Mouse (Mus musculus) hindbrain, embryonic 15.5 days (tissue): ENCODE measurements around the gene Erg. TPM values are rescaled to one million over a fixed set of nuclear protein-coding genes. Genes with fewer than 3 reads are reported as not detected.
A peak's percentile ranks its signal among the peaks of the same experiment; 100 is the strongest.

Experiments
- ATAC-seq: fragments of 200-750 bp; cut with Nextera tagmentation; 2 replicates; pipeline ENCODE4 v1.8.0; 2017; ENCODE audit warnings: low read depth, moderate number of reproducible peaks, moderate TSS enrichment; ENCODE audit not compliant: low FRiP score
- H3K27ac ChIP-seq: fragments of 300-500 bp; sonication (generic); replicated peaks from 2 replicates; pipeline ENCODE4 v1.5.1; 2015; ENCODE audit warnings: mild to moderate bottlenecking, inconsistent platforms
- H3K27me3 ChIP-seq: fragments of 300-500 bp; sonication (generic); 2 replicates; pipeline ENCODE4 v1.6.1; 2015; ENCODE audit warnings: control low read depth, inconsistent platforms
- H3K36me3 ChIP-seq: fragments of 300-500 bp; sonication (generic); 2 replicates; pipeline ENCODE4 v1.6.1; 2015; ENCODE audit warnings: control low read depth, inconsistent platforms
- H3K4me1 ChIP-seq: fragments of 300-500 bp; sonication (generic); replicated peaks from 2 replicates; pipeline ENCODE4 v1.6.1; 2015; ENCODE audit warnings: control low read depth, inconsistent platforms
- H3K4me2 ChIP-seq: fragments of 300-500 bp; sonication (generic); 2 replicates; pipeline ENCODE4 v1.6.1; 2015; ENCODE audit warnings: moderate library complexity, mild to moderate bottlenecking, inconsistent platforms
- H3K4me3 ChIP-seq: fragments of 300-500 bp; sonication (generic); 2 replicates; pipeline ENCODE4 v1.5.1; 2015; ENCODE audit warnings: mild to moderate bottlenecking, inconsistent platforms
- H3K9ac ChIP-seq: fragments of 300-500 bp; sonication (generic); 2 replicates; pipeline ENCODE4 v1.6.1; 2015; ENCODE audit warnings: inconsistent platforms
- H3K9me3 ChIP-seq: fragments of 300-500 bp; sonication (generic); 2 replicates; pipeline ENCODE4 v1.6.1; 2016; ENCODE audit warnings: control low read depth, inconsistent platforms
- WGBS: fragments of 180-500 bp; shearing (Covaris S2); methylation state at CpG from one replicate; pipeline ENCODE4 v1.1.7; 2015; 5-methylcytosine and 5-hydroxymethylcytosine counted together
- polyA plus RNA-seq: library from polyadenylated mRNA; unstranded; fragments of >200 nt; fragmentation: Nextera tagmentation; extraction: Ambion mirVana; gene quantifications from 2 replicates; pipeline ENCODE4 v1.2.1, GENCODE M21; 2015

Erg gene
- polyA plus RNA-seq, 1 experiment from 2014 or later: 2.6 TPM

DNA sequence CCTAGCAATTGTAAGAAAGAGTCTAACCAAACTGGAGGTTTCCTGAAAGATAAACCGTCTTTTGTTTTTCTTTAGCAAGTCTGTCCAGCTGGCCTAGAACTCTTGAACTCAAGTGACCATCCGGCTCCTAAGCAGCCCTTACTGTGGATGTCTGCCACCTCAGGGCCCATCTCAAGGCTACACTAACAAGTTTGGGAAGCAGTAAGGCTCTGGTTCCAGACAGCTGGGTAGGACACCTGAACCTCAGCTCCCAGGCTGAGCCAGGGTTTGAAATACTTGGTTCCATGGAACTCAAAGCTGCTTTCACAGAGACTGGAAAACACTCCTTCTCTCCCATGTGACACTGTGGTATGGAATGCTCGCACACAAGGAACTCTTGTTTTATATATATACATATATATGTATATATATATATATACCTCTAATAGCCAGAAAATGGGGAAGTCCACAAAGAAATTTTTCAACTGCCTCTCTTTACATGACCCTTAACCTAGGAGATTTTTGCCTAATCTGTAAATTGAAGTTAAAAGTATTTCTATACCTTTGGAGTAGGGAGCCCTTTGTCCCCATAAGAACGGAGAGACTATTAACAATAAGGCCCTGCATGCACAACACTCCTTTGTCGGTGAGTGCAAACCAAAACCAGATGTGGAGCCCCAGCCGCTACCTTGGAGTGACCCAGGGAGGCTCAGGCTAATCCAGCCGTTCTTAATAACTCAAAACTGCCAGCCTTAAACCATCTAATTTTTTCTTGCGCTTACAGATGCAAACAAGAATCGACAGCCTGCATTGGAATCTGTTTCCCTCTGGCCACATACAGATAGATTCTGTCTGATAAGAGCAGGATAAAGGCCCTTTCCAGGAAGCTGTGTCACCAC, 116.9 kb downstream of the Erg start:
- no peaks in the 10 kb centered on the region for H3K36me3 ChIP-seq
- H3K27ac ChIP-seq: no peak overlapping the region
- H3K9me3 ChIP-seq: no peaks in the 10 kb centered on the region
- no peaks in the 10 kb centered on the region for H3K27me3 ChIP-seq
- H3K4me2 ChIP-seq: no peak overlapping the region
- H3K4me1 ChIP-seq: no peaks in the 10 kb centered on the region; the same call in 1 of the 2 replicates
- no peak for ATAC-seq
- WGBS: 74% methylated on average over 9 of the region's 9 CpGs
- no peak overlapping the region for H3K9ac ChIP-seq
- H3K4me3 ChIP-seq: no peak overlapping the region

DNA sequence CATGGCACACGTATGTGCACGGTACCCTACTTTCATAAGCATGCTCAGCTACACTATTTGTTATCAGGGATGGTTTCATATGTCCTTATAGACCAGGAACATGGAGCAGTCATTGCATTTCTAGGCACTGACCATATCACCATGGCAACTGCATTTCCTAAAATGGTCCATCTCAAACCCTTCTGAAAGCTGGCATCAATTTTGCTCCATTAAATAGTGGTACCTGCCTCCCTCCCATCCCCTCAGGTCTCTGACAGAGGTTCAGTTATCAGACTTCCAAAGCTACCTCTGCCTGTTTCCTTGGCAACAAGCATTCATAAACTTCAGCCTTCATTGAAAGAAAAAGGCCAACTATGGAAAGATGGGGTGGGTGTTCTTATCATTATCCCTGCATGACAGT, 118.5 kb downstream of the Erg start:
- H3K9ac ChIP-seq: no peak overlapping the region
- no peaks in the 10 kb centered on the region for H3K9me3 ChIP-seq
- no peak overlapping the region for H3K4me3 ChIP-seq
- H3K4me1 ChIP-seq: no peaks in the 10 kb centered on the region; the same call in 1 of the 2 replicates
- ATAC-seq: no peak
- H3K36me3 ChIP-seq: no peaks in the 10 kb centered on the region
- 93% methylated on average over 2 of the region's 2 CpGs for WGBS
- no peak overlapping the region for H3K4me2 ChIP-seq
- H3K27ac ChIP-seq: no peak overlapping the region
- H3K27me3 ChIP-seq: no peaks in the 10 kb centered on the region

DNA sequence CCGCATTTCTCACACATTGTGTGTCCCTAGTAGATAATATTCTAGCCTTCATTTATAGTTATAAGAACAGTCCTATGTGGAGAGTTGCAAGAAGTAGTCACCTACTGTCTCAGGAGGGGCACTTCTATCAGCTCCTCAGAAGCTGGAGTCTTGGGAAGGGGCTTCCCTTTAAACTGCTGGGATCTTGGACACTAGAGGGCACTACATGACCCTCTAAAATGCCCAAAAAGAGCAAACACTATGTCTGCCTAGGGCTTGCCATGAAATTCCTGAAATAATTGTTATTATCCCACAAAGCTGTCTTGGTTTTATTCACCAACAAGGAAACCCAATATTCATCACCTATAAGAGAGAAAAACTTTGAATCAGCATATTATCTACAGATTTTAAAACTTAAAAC, 119.8 kb downstream of the Erg start:
- H3K36me3 ChIP-seq: no peaks in the 10 kb centered on the region
- no peak overlapping the region for H3K4me2 ChIP-seq
- no peaks in the 10 kb centered on the region; the same call in 1 of the 2 replicates for H3K4me1 ChIP-seq
- no peak overlapping the region for H3K27ac ChIP-seq
- H3K27me3 ChIP-seq: no peaks in the 10 kb centered on the region
- H3K9ac ChIP-seq: no peak overlapping the region
- WGBS: 90% methylated on average over 1 of the region's 1 CpGs
- no peaks in the 10 kb centered on the region for H3K9me3 ChIP-seq
- ATAC-seq: no peak
- no peak overlapping the region for H3K4me3 ChIP-seq

DNA sequence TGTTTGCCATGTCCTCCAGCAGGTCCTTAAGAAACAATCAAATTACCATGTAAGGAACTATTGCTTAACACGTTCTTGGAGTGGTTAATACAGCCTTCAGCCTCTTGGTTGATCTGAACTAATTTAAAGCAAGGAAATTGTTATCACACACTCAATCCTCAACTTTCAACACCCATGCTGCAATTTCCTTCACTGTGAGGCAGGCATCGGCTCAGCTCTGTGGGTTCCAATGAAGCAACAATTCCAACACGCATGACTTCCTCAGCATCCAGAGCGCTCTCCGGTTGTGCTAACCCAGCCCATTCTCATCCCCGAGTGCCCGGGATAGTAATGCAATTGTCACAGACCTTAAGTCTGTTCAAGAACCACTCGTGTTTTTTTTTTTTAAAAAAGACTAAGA, 121.8 kb downstream of the Erg start:
- H3K4me1 ChIP-seq: no peaks in the 10 kb centered on the region; the same call in 1 of the 2 replicates
- H3K27me3 ChIP-seq: no peaks in the 10 kb centered on the region
- WGBS: 62% methylated on average over 8 of the region's 8 CpGs
- no peak overlapping the region for H3K4me3 ChIP-seq
- H3K9ac ChIP-seq: no peak overlapping the region
- H3K27ac ChIP-seq: no peak overlapping the region
- H3K36me3 ChIP-seq: no peaks in the 10 kb centered on the region
- H3K4me2 ChIP-seq: no peak overlapping the region
- H3K9me3 ChIP-seq: no peaks in the 10 kb centered on the region
- no peak for ATAC-seq

DNA sequence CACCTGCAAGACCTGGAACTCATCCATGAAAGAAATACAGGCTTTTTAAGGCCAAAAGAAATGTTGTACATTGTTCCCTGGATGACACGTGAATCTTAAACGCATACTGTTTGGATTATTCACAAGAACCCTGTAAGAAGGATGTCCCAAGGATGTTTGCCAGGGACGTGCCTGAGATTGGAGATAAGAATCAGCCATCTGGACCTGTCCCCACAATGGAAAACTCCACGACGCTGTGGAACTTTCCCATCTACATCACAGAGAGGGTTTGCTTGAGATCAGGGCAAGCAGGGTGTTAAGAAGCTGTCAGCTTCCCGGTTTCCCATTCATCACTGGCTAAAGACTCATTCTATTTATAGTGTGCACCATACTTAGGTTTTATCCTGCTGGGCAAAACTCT, 122.6 kb downstream of the Erg start:
- Histone ChIP-seq H3K9ac (no peak overlapping the region), H3K4me2 (no peak overlapping the region), H3K9me3 (no peaks in the 10 kb centered on the region), H3K4me1 (no peaks in the 10 kb centered on the region; the same call in 1 of the 2 replicates), H3K27me3 (no peaks in the 10 kb centered on the region), H3K36me3 (no peaks in the 10 kb centered on the region), H3K27ac (no peak overlapping the region), H3K4me3 (no peak overlapping the region)
- ATAC-seq: no peak
- 58% methylated on average over 6 of the region's 6 CpGs for WGBS

DNA sequence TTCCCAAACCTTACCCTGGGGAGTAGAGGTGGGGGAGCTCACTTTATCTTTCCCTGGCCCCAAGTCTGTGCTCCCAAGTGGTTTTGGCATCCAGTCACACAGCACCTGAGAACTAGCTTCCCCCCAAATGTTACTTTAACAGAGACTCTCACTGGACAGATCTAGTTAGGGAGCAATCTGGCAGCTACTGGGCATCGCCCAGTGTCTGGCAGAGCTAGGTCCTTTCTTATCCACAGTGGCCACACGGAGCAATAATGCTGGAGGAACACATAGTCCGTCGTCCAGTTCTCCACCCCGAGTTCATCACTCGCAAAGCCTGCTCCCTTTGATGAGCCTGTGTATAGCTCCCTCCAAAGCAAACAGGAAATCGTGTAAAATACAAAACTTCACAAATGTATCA, 124.5 kb downstream of the Erg start:
- no peak for ATAC-seq
- 89% methylated on average over 7 of the region's 7 CpGs for WGBS
- Histone ChIP-seq H3K4me3 (no peak overlapping the region), H3K27ac (no peak overlapping the region), H3K9ac (no peak overlapping the region), H3K9me3 (no peaks in the 10 kb centered on the region), H3K27me3 (no peaks in the 10 kb centered on the region), H3K36me3 (no peaks in the 10 kb centered on the region), H3K4me2 (no peak overlapping the region), H3K4me1 (no peaks in the 10 kb centered on the region)

DNA sequence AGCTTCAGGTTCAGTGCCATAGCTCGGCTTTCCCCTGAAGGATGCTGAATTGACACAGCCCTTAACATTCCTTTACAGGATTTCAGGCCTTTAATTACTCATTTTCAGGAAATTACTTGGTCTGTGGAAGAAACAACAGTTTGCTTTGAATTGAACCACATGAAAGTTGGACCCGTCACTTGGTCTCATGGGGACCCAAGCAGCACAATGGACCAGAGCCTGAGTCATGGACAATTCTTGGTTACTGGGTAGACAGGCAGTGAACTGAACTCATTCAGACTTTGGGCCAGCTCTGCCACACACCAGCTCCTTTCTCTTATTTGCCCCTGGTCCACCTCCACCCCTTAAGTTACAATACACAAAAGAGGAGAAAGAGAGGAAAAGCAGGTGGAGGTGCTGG, 126.1 kb downstream of the Erg start:
- Histone ChIP-seq H3K4me3 (no peak overlapping the region), H3K4me1 (no peaks in the 10 kb centered on the region)
- WGBS: 80% methylated on average over 2 of the region's 2 CpGs

DNA sequence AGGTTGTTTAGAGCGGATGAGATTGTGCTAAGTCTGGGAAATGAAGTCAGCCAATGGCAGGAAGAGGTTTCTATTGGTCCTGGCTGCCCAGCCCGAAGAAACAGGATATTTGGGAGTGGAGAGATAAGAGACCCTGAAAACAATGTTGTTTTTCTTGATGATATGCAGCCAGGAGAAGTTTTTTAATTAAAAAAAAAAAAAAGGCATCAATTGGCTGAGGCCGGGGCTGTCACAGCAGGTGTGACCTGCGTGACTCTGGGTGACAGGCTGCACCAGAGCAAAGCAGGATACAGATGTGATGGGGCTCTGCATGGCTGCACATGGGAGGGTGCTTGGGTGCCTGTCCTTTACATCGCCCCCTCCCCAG, 127.1 kb downstream of the Erg start:
- Histone ChIP-seq H3K4me3 (no peak overlapping the region), H3K4me1 (no peaks in the 10 kb centered on the region), H3K4me2 (no peak overlapping the region), H3K36me3 (no peaks in the 10 kb centered on the region), H3K27ac (no peak overlapping the region), H3K9ac (no peak overlapping the region), H3K9me3 (no peaks in the 10 kb centered on the region), H3K27me3 (no peaks in the 10 kb centered on the region)
- ATAC-seq: no peak
- WGBS: 74% methylated on average over 5 of the region's 5 CpGs

More for the DNA sequence above, 126.1 kb downstream of the Erg start:
- H3K36me3 ChIP-seq: no peaks in the 10 kb centered on the region
- no peak for ATAC-seq
- no peaks in the 10 kb centered on the region for H3K27me3 ChIP-seq
- no peak overlapping the region for H3K27ac ChIP-seq
- no peak overlapping the region for H3K9ac ChIP-seq
- no peak overlapping the region for H3K4me2 ChIP-seq
- no peaks in the 10 kb centered on the region for H3K9me3 ChIP-seq

DNA sequence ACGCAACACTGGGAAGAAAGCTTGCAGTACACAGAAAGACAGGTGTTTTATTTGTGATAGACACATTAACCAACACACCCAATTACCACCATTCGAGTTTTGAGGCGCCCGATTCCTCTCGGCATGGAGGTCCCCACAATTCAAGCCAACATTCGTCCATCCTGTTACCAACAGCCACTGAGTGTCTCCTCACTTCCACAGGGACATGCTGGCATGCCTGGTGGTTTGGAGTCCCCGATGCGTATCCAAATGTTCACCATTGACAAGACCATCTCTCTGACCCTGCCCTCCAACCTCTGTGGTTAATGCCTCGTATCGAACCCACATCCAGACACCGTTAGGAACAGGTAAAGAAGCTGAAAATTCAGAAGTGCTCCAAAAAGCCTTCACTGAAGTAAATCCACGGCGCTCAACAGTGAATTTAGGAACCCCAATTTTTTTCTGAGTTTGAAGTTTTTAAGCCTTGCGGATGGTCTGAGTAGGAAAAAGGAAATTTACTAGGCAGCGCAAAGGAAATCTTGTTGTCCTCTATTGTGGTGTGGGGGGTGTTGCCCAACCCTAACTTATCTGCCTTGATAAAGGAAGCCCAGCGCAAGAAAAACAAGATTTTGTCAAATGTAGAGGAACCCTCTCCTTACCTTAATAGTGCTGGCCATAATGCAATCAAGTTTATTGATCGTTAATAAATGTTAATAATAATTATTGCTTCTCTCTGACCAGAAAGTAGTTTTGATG, 127.6 kb downstream of the Erg start:
- H3K4me1 ChIP-seq: no peaks in the 10 kb centered on the region
- H3K9me3 ChIP-seq: no peaks in the 10 kb centered on the region
- no peaks in the 10 kb centered on the region for H3K27me3 ChIP-seq
- 0 out of 2 replicates have a peak overlapping the region, but pooled peaks have one; percentile 1 for H3K4me3 ChIP-seq
- 91% methylated on average over 17 of the region's 17 CpGs for WGBS
- H3K27ac ChIP-seq: 0 out of 2 replicates have a peak overlapping the region, but pooled peaks have one; percentile 8
- no peak for ATAC-seq
- no peak overlapping the region for H3K9ac ChIP-seq
- no peak overlapping the region for H3K4me2 ChIP-seq
- no peaks in the 10 kb centered on the region for H3K36me3 ChIP-seq

DNA sequence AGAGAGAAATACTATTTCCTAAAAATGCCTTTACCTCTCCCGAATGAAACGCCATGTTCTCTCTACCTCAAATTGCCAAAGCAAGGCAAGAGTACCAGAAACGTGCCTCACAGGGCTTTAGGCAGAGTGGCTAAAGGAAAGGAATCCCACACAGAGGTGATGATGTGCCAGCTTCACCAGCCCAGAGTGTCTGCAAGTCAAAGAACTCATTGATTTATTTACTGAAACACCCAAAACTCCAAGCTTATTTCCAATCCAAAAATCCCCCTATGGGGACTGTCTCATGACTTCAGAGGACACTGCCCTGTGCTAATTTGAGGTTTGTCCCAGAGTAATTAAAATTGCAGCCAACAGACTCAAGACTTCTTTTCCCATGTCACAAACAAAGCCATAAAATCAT, 129.4 kb downstream of the Erg start:
- Histone ChIP-seq H3K4me2 (no peak overlapping the region), H3K27ac (no peak overlapping the region), H3K9ac (no peak overlapping the region), H3K27me3 (no peaks in the 10 kb centered on the region), H3K36me3 (no peaks in the 10 kb centered on the region), H3K9me3 (no peaks in the 10 kb centered on the region), H3K4me3 (no peak overlapping the region), H3K4me1 (no peaks in the 10 kb centered on the region)
- no peak for ATAC-seq
- 87% methylated on average over 3 of the region's 3 CpGs for WGBS

DNA sequence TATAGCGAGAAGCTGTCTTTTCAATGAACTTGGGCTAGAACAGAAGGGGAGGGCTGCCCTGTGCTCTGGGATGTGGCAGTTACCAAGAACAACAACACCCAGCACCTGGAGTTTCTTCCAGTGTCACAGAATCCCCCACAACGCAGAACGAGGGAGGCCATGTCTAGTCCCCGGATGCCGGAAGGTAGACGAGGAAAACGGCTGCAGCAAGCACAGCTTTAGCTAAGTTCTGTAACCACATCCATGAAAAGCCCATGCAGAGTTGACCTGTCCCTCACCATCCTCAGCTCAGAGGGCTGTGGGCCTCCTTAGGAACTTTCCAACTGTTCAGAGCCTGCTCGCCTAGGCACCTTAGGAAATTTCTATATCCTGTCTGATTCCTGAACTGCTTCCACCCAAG, 130.5 kb downstream of the Erg start:
- H3K27me3 ChIP-seq: no peaks in the 10 kb centered on the region
- 93% methylated on average over 8 of the region's 8 CpGs for WGBS
- H3K4me2 ChIP-seq: no peak overlapping the region
- ATAC-seq: no peak
- H3K27ac ChIP-seq: no peak overlapping the region
- no peaks in the 10 kb centered on the region for H3K9me3 ChIP-seq
- no peak overlapping the region for H3K9ac ChIP-seq
- no peaks in the 10 kb centered on the region for H3K4me1 ChIP-seq
- no peaks in the 10 kb centered on the region for H3K36me3 ChIP-seq
- H3K4me3 ChIP-seq: no peak overlapping the region

DNA sequence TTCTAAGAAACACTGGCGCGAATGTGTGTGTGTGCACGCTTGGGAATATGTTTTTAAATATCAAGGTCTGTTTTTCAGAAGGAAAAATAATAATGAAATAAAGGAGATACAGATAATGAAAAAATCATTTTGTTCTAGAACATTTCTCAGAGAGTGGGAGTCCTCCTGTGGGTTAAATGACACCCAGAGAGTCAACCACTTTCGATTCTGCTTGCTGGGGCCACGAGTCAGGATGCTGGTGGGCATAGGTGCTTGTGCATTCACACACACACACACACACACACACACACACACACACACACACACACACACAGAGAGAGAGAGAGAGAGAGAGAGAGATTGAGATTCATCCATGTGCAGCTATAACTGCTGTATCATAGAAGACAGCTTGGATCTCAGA, 130.9 kb downstream of the Erg start:
- no peak for ATAC-seq
- WGBS: 83% methylated on average over 5 of the region's 5 CpGs

More for the DNA sequence above, 130.9 kb downstream of the Erg start:
- Histone ChIP-seq H3K9me3 (no peaks in the 10 kb centered on the region), H3K4me2 (no peak overlapping the region), H3K4me1 (no peaks in the 10 kb centered on the region), H3K4me3 (no peak overlapping the region), H3K36me3 (no peaks in the 10 kb centered on the region), H3K27ac (no peak overlapping the region), H3K9ac (no peak overlapping the region), H3K27me3 (no peaks in the 10 kb centered on the region)
